Mouse (Mus musculus): ENCODE results near the gene Ttll3.

The Ttll3 gene

GRCm38 (mm10) chr6:113377496-113378385 lies 11.3 kb upstream of the Ttll3 start, which contains the start of the genes Tada3 and Arpc4:
Gene Tada3, minus strand, starts transcription at chr6:113377883.
Gene Arpc4, plus strand, starts transcription at chr6:113378115.
- peak; percentile 92 for DNase-seq (ENCODE audit: low read depth, low spot score)

DNA sequence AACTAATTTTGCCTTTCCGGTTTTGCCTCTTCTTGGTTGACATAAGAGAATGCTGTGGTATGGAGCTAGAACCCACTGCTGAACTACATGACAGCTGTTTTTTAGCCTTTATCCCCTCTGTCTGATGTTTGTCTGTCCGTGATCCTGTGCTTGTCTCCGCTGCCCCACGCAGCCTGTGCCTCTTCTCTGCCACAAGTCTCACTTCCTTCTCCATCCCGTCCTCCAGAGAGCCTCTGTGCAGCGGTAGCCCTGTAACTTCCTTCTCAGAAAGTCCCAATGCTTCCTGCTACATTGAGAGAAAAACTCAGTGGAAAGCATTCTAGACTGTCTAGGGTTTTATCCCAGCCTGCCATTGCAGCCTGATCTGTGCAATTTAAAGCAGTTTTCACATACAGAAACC lies 9.8 kb upstream of the Ttll3 start:
- no peak for DNase-seq (ENCODE audit: low read depth, low spot score)

GRCm38 (mm10) chr6:113380480-113380879 lies 8.6 kb upstream of the Ttll3 start:
- DNase-seq (ENCODE audit: low read depth, low spot score), result no peak

- DNase-seq (ENCODE audit: low read depth, low spot score), result no peak
Measured at GRCm38 (mm10) chr6:113384351-113384927, 4.6 kb upstream of the Ttll3 start.

DNA sequence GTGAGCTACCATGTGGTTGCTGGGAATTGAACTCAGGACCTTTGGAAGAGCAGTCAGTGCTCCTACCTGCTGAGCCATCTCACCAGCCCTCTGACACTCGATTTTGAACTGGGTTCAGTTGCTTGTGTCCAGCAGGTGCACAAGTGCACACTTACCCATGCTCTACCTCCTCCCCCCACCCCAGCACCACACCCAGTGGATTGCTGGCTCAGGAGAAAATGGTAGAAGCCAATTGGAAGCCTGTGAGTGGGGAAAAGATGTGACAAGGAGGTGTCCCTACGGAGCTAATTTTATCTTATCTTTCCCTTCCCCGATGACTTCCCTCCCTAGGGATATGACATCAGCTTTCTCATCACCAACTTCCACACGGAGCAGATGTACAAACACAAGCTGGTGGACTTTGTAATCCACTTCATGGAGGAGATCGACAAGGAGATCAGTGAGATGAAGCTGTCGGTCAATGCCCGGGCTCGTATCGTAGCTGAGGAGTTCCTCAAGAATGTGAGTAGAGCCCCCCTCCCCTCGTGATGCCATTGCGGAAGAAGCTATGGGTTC lies 3.8 kb upstream of the Ttll3 start:
- DNase-seq (ENCODE audit: low read depth, low spot score), result no peak

GRCm38 (mm10) chr6:113386025-113386424 lies 3.0 kb upstream of the Ttll3 start:
- no peak for DNase-seq (ENCODE audit: low read depth, low spot score)

DNA sequence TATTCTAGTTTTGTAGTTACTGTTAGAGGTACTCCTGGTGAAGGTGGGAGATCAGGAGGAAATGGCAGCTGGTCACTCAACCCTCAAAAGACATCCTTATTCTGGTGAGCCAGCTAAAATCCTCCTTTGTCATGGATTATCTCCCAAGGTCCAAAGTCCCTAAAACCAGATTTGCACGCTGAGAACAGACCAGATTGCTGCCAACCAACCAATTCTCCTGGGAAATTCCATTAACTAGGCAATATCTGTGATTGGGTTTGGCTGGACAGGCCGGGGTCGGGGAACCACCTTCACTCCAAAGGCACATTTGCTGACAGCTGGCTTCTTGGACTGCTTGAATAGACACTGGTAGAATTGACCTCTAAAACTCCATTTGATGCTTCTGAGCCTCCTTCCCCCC lies 1.7 kb downstream of the Ttll3 start:
- no peak for DNase-seq (ENCODE audit: low read depth, low spot score)

DNA sequence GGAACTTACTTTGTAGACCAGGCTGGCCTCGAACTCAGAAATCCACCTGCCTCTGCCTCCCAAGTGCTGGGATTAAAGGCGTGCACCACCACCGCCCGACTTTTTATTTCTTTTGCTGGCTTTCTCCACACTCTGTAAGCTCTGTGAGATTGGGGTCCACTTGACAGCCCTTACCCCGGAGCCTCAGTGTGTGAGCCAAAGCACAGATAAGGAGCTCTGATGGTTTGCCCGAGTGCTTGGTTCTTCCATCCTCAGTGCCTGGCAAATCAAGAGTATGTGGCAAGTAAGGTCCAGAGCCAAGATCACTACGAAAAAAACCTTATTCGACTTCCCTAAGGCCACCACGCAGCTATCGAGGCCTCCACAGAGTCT lies 2.9 kb downstream of the Ttll3 start:
- DNase-seq (ENCODE audit: low read depth, low spot score), result no peak

DNA sequence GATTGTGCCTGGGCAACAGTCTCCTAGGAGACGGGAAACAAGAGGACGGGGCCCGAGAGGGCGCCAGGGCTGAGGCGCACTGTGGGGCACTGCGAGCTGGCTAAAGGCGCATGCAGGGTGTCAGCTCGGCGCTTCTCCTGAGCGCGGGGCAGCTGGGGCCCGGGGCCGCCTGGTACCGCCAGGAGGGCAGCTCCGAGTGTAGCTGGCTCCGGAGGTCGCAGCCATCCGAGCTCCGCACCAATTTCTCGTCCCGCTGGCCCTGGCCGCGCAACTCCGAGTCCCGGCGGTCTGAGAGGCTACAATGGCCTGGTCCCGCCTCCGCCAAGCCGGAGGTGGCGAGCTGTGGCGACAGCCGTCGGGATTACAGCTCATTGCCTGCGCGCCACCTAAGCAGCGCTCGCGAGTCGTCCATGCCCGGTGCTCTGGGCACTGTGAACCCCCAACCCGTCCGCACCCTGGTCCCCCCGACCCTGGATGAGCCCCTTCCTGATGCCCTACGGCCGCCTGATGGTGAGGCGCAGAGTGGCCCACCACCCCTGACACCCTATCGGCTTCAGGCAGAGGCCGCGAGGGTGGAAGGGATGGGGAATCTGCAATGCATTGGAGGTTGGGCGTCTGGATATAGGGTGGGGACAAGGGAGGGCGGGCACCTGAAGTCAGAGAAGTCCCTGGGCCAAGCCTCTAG lies 3.5 kb downstream of the Ttll3 start:
- peak; percentile 46 for DNase-seq (ENCODE audit: low read depth, low spot score)

DNA sequence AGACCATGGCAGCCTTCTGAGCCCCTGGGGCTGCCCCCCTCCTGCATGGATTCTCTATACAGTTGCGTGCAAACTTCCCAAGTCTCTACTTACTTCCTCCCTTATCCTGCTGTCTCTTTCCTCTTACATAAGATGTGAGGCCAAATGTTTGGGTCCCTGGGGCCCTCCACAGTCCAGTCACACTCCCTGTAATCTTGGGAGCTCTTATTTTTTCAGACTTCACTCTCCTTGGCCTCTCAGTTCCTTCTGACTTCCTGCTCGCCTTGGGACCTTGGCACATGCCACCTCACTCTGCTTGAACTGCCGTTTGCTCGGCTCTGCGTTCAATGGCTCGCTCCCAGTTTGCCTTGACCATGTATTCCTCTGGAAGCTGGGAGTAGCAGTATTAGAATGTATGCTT lies 4.9 kb downstream of the Ttll3 start:
- DNase-seq (ENCODE audit: low read depth, low spot score), result no peak

DNA sequence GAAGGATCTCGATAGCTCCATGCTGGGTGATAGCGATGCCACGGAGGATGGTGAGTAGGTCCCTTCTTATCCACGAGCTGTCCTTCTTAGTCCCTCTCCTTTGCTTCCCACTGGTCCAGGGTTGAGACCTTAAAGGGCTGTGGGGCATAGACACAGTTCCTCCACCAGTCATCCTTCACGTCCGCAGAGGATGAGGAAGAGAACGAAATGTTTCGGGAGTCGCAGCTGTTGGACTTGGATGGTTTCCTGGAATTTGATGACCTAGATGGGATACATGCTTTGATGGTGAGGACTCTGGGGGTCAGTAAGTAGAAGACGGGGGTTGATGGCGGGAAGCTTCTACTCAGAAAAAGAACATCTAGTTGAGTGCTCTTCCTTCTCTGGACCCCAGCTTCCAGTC lies 5.8 kb downstream of the Ttll3 start:
- no peak for DNase-seq (ENCODE audit: low read depth, low spot score)

- no peak for DNase-seq (ENCODE audit: low read depth, low spot score)
Measured at GRCm38 (mm10) chr6:113395501-113395900, 6.4 kb downstream of the Ttll3 start.

DNA sequence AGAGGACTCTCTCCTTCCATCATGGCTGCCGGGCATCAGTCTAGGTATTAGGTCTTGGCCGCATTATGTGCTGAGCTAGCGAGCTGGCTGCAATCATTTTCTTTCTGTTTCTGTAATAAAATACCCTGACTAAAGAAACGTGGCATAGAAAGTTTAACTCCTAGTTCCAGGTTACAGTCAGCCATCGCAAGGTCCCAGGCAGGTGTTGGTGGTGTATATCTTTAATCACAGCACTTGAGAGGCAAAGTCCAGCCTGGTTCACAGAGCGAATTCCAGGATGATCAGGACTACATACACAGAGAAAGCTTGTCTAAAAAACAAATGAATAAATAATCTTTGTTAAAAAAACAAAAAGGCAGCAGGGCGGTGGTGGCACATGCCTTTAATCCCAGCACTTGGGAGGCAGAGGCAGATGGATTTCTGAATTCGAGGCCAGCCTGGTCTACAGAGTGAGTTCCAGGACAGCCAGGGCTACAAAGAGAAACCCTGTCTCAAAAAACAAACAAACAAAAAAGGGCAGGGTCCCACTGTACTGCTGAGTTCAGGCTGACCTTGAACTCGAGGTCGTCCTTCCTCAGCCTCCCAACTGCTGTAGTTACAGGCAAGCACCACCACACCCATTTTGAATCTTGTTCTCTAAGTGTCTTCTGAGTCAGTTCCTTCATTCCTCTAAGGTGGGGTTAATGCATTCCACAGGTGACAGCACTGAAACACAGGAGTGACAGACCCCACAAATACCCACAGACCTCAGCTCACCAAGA lies 7.4 kb downstream of the Ttll3 start:
- no peak for DNase-seq (ENCODE audit: low read depth, low spot score)

DNA sequence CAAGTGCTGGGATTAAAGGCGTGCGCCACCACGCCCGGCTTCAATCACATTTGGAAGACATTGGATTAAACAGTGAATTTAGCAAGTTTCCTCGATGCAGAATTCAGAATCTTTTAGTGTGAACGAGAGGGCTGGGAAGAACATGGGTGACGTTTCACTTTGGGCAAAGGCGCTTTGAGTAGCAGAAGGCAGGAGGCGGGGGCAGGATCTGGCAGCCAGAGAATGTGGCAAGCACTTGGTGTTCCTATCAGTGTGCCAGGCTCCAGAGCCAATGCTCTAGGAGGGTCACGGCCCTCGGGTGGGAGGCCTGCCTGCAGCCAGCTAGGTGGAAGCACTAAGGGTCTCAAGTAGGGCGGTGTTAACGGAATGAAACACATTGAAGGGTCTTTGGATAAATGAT lies 13.0 kb downstream of the Ttll3 start:
- DNase-seq (ENCODE audit: low read depth, low spot score), result no peak

- no peak for DNase-seq (ENCODE audit: low read depth, low spot score)
Measured at GRCm38 (mm10) chr6:113404649-113405448, 15.8 kb downstream of the Ttll3 start.

DNA sequence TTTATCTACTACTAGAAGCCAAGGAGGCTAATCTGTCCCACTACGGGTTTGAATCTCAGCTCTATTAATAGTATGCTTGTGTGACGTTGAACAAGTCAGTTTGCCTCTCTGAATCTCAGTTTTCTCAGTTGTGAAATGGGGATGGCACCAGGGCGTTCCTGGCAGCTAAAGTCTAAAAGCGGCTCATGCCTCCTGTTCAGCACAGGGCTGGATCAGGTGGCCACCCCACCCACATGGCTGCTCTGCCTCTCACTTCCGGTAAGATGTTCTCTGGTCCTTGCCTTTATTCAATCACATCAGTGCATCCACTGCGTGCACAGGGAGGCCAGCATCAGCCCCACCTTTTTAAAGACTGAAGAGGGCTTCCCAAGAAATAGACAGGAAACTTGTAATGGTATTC lies 16.4 kb downstream of the Ttll3 start:
- no peak for DNase-seq (ENCODE audit: low read depth, low spot score)

- DNase-seq (ENCODE audit: low read depth, low spot score), result no peak
Measured at GRCm38 (mm10) chr6:113406683-113407082, 17.6 kb downstream of the Ttll3 start.

DNA sequence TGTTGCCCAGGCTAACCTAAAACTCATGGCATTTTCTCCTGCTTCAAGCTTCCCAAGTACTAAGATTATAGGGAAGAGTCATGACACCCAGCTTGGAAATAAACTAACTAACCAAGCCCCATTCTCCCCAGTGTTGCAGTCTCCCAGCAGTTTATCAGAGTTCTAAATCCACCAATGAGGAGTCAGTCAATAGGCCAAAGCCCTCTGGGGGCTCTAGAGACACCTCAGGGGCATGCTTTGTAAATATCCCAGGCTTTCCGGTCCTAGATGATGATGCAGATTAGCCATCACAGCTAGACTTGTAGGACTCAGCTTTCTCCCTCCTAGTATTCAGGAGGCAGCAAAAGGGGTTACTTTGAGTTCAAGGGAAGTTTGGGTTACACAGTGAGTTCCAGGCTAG lies 20.9 kb downstream of the Ttll3 start:
- DNase-seq (ENCODE audit: low read depth, low spot score), result no peak

DNA sequence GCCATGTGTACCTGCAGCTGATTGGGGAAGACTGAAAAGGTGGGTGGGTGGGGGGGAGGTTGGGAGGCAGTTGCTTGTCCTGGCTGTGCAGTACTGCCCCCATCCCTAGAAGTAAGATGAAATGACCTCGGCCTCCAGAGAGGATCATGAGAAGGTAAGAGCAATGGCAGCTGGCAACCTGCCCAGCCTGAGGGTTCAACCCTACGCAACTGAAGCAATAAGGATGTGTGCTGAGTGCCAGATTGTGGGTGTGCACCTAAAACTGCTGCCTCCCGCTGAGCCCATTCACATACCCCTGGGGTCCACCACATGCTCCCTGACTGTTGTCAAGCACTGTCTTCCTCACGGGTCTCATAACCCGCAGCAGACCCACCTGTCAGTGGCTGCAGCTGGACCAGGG lies 27.4 kb downstream of the Ttll3 start:
- DNase-seq (ENCODE audit: low read depth, low spot score), result no peak

- DNase-seq (ENCODE audit: low read depth, low spot score), result no peak
Measured at GRCm38 (mm10) chr6:113418441-113419198, 29.6 kb downstream of the Ttll3 start.
